Mouse (Mus musculus): ENCODE results near the gene Ankrd13d. TPM values are rescaled to one million over a fixed set of nuclear protein-coding genes. Genes with fewer than 3 reads are reported as not detected.

Ankrd13d gene
- polyA plus RNA-seq, 1 experiment from 2014 or later = 2.0 TPM

GRCm38 (mm10) chr19:4309776-4310185 lies 26.8 kb upstream of the Ankrd13d start:
- Histone ChIP-seq H3K4me3 (ENCODE audit: low read depth, low read length) (no peak overlapping the region), H3K27ac (ENCODE audit: low read length) (no peak overlapping the region), H3K4me1 (ENCODE audit: insufficient read depth, low read depth, low read length) (peaks cover 5% of the 10 kb centered on the region), H3K36me3 (ENCODE audit: insufficient read depth, low read length) (no peaks in the 10 kb centered on the region), H3K4me2 (replicated peaks; ENCODE audit: low read depth, low read length) (no peak overlapping the region), H3K9ac (replicated peaks; ENCODE audit: low read depth) (no peak overlapping the region), H3K27me3 (replicated peaks; ENCODE audit: insufficient read depth, low read length) (no peaks in the 10 kb centered on the region), H3K9me3 (ENCODE audit: low read length) (no peaks in the 10 kb centered on the region)
- ATAC-seq (peak; percentile 32), DNase-seq (ENCODE audit: low spot score) (peak; percentile 93)
- no peak for TF ChIP-seq EP300 (IDR thresholded peaks at IDR 0.05)
- peak; percentile 87 for TF ChIP-seq CTCF (IDR thresholded peaks at IDR 0.05)

- Histone ChIP-seq H3K27ac (ENCODE audit: low read length) (no peak overlapping the region), H3K9ac (replicated peaks; ENCODE audit: low read depth) (no peak overlapping the region), H3K9me3 (ENCODE audit: low read length) (no peaks in the 10 kb centered on the region), H3K4me1 (ENCODE audit: insufficient read depth, low read depth, low read length) (peaks cover 10% of the 10 kb centered on the region), H3K4me3 (ENCODE audit: low read depth, low read length) (no peak overlapping the region), H3K4me2 (replicated peaks; ENCODE audit: low read depth, low read length) (no peak overlapping the region), H3K36me3 (ENCODE audit: insufficient read depth, low read length) (no peaks in the 10 kb centered on the region), H3K27me3 (replicated peaks; ENCODE audit: insufficient read depth, low read length) (no peaks in the 10 kb centered on the region)
- WGBS = 92% methylated on average over 4 of the region's 4 CpGs
- no peak for TF ChIP-seq EP300 (IDR thresholded peaks at IDR 0.05)
- no peak for TF ChIP-seq CTCF (IDR thresholded peaks at IDR 0.05)
- ATAC-seq (no peak), DNase-seq (ENCODE audit: low spot score) (no peak)
Measured at GRCm38 (mm10) chr19:4309302-4309701, 26.4 kb upstream of the Ankrd13d start.

- Histone ChIP-seq H3K27ac (ENCODE audit: low read length) (peak within 1 kb of the TSS; percentile 89), H3K4me3 (ENCODE audit: low read depth, low read length) (peak within 1 kb of the TSS; percentile 80), H3K4me1 (ENCODE audit: insufficient read depth, low read depth, low read length) (peaks cover 37% of the 10 kb centered on the region), H3K9me3 (ENCODE audit: low read length) (no peaks in the 10 kb centered on the region), H3K27me3 (replicated peaks; ENCODE audit: insufficient read depth, low read length) (no peaks in the 10 kb centered on the region), H3K9ac (replicated peaks; ENCODE audit: low read depth) (peak within 1 kb of the TSS; percentile 90), H3K4me2 (replicated peaks; ENCODE audit: low read depth, low read length) (peak within 1 kb of the TSS; percentile 81), H3K36me3 (ENCODE audit: insufficient read depth, low read length) (no peaks in the 10 kb centered on the region)
- DNase-seq (ENCODE audit: low spot score) (peak; percentile 85), ATAC-seq (peak; percentile 85)
- WGBS = 0% methylated on average over 9 of the region's 46 CpGs
- peak; percentile 76 for TF ChIP-seq CTCF (IDR thresholded peaks at IDR 0.05)
- TF ChIP-seq EP300 (IDR thresholded peaks at IDR 0.05) = no peak
Measured at GRCm38 (mm10) chr19:4306190-4306577, 23.2 kb upstream of the Ankrd13d start, which contains the start of gene Grk2. Grk2 (minus strand) TSS chr19:4306222.

- under 1% methylated on average over 37 of the region's 68 CpGs for WGBS
- TF ChIP-seq CTCF (IDR thresholded peaks at IDR 0.05) = no peak
- no peak for TF ChIP-seq EP300 (IDR thresholded peaks at IDR 0.05)
- Histone ChIP-seq H3K4me2 (replicated peaks; ENCODE audit: low read depth, low read length) (peak overlapping the region; percentile 81), H3K9me3 (ENCODE audit: low read length) (no peaks in the 10 kb centered on the region), H3K27ac (ENCODE audit: low read length) (peak overlapping the region; percentile 89), H3K36me3 (ENCODE audit: insufficient read depth, low read length) (no peaks in the 10 kb centered on the region), H3K4me1 (ENCODE audit: insufficient read depth, low read depth, low read length) (peaks cover 40% of the 10 kb centered on the region), H3K4me3 (ENCODE audit: low read depth, low read length) (peak overlapping the region; percentile 80), H3K27me3 (replicated peaks; ENCODE audit: insufficient read depth, low read length) (no peaks in the 10 kb centered on the region), H3K9ac (replicated peaks; ENCODE audit: low read depth) (peak overlapping the region; percentile 90)
- DNase-seq (ENCODE audit: low spot score) (peak; percentile 66), ATAC-seq (peak; percentile 80)
Measured at GRCm38 (mm10) chr19:4305491-4306189, 22.7 kb upstream of the Ankrd13d start.

GRCm38 (mm10) chr19:4304871-4305321 lies 22.0 kb upstream of the Ankrd13d start:
- DNase-seq (ENCODE audit: low spot score) (peak; percentile 30), ATAC-seq (no peak)
- TF ChIP-seq EP300 (IDR thresholded peaks at IDR 0.05) (no peak), CTCF (IDR thresholded peaks at IDR 0.05) (no peak)
- peak overlapping the region; percentile 80 for H3K4me3 ChIP-seq (ENCODE audit: low read depth, low read length)
- H3K36me3 ChIP-seq (ENCODE audit: insufficient read depth, low read length) = no peaks in the 10 kb centered on the region
- peaks cover 46% of the 10 kb centered on the region for H3K4me1 ChIP-seq (ENCODE audit: insufficient read depth, low read depth, low read length)
- peak overlapping the region; percentile 90 for H3K9ac ChIP-seq (replicated peaks; ENCODE audit: low read depth)
- no peaks in the 10 kb centered on the region for H3K27me3 ChIP-seq (replicated peaks; ENCODE audit: insufficient read depth, low read length)
- peak overlapping the region; percentile 81 for H3K4me2 ChIP-seq (replicated peaks; ENCODE audit: low read depth, low read length)
- H3K9me3 ChIP-seq (ENCODE audit: low read length) = no peaks in the 10 kb centered on the region
- peak overlapping the region; percentile 43; the same call in 1 of the 2 replicates for H3K27ac ChIP-seq (ENCODE audit: low read length)
- 24% methylated on average over 4 of the region's 4 CpGs for WGBS

- DNase-seq (ENCODE audit: low spot score) = peak; percentile 39
Measured at GRCm38 (mm10) chr19:4304251-4304821, 21.4 kb upstream of the Ankrd13d start.

More at GRCm38 (mm10) chr19:4304251-4304821, 21.4 kb upstream of the Ankrd13d start:
- ATAC-seq = no peak
- H3K4me3 ChIP-seq (ENCODE audit: low read depth, low read length) = peak overlapping the region; percentile 80
- no peaks in the 10 kb centered on the region for H3K36me3 ChIP-seq (ENCODE audit: insufficient read depth, low read length)
- 46% methylated on average over 5 of the region's 5 CpGs for WGBS
- peaks cover 51% of the 10 kb centered on the region for H3K4me1 ChIP-seq (ENCODE audit: insufficient read depth, low read depth, low read length)
- peak overlapping the region; percentile 90; the same call in 1 of the 2 replicates for H3K9ac ChIP-seq (replicated peaks; ENCODE audit: low read depth)
- H3K4me2 ChIP-seq (replicated peaks; ENCODE audit: low read depth, low read length) = peak overlapping the region; percentile 81
- H3K9me3 ChIP-seq (ENCODE audit: low read length) = no peaks in the 10 kb centered on the region
- peak overlapping the region; percentile 43; the same call in 1 of the 2 replicates for H3K27ac ChIP-seq (ENCODE audit: low read length)
- H3K27me3 ChIP-seq (replicated peaks; ENCODE audit: insufficient read depth, low read length) = no peaks in the 10 kb centered on the region
- TF ChIP-seq CTCF (IDR thresholded peaks at IDR 0.05) (0 out of 2 replicates have a peak, but pooled peaks have one; percentile 8), EP300 (IDR thresholded peaks at IDR 0.05) (no peak)
